Mouse (Mus musculus) monocyte, adult 5-6 weeks (primary cell): ENCODE data around the gene Gm10668. TPM values are rescaled to one million over a fixed set of nuclear protein-coding genes. Genes with fewer than 3 reads are reported as not detected.
"Not testable (repeated sequence)": the region's sequence is repeated elsewhere in the genome, so short reads cannot be mapped to it uniquely, and the experiment has no call there.

Source experiments
- ATAC-seq: fragments of 153-309, 156-312 bp; replicated peaks from 2 replicates; pipeline ENCODE4 v1.8.0; 2017; ENCODE audit warnings: mild to moderate bottlenecking; ENCODE audit not compliant: low TSS enrichment, insufficient number of reproducible peaks, severe bottlenecking, poor library complexity, low FRiP score
- total RNA-seq: library from RNA; stranded (forward); fragments of 200-1000, 200-491, 200-594 nt; gene quantifications from 3 replicates; pipeline ENCODE4 v1.2.3, GENCODE M21; 2017

Gene Gm10668
- total RNA-seq: not detected in 3 replicates

GRCm38 (mm10) chr7:20730524-20730923 is at the start of gene Gm10668:
Gene Gm10668 (minus strand): TSS chr7:20730624.
- not testable (repeated sequence) for ATAC-seq

- not testable (repeated sequence) for ATAC-seq
Measured at GRCm38 (mm10) chr7:20770885-20771284, 40.5 kb upstream of the Gm10668 start, which contains the start of gene Vmn1r112. Gene Vmn1r112 (plus strand): TSS chr7:20771185.

GRCm38 (mm10) chr7:20703116-20703515 is 27.3 kb downstream of the Gm10668 start, which contains the start of gene Vmn1r111:
Gene Vmn1r111 (minus strand): TSS chr7:20703216.
- ATAC-seq: not testable (repeated sequence)

Other genes starting within 250 kb of the Gm10668 start
- not detected in 3 replicates for gene Vmn1r103, start 220.1 kb downstream of the Gm10668 start, total RNA-seq
- not detected in 3 replicates for gene Vmn1r104, start 196.8 kb downstream of the Gm10668 start, total RNA-seq
- not detected in 3 replicates for gene Gm5726, start 184.9 kb downstream of the Gm10668 start, total RNA-seq
- not detected in 3 replicates for gene Gm4141, start 154.4 kb downstream of the Gm10668 start, total RNA-seq
- gene Gm4513, start 131.6 kb downstream of the Gm10668 start, total RNA-seq: not detected in 3 replicates
- gene Vmn1r107, start 61.7 kb downstream of the Gm10668 start, total RNA-seq: not detected in 3 replicates
- not detected in 3 replicates for gene Vmn1r111, start 27.4 kb downstream of the Gm10668 start, total RNA-seq
- not detected in 3 replicates for gene Vmn1r112, start 40.6 kb upstream of the Gm10668 start, total RNA-seq
- gene Vmn1r113, start 56.7 kb upstream of the Gm10668 start, total RNA-seq: not detected in 3 replicates
- not detected in 3 replicates for gene Vmn1r114, start 81.6 kb upstream of the Gm10668 start, total RNA-seq
- gene Vmn1r115, start 114.4 kb upstream of the Gm10668 start, total RNA-seq: not detected in 3 replicates
- not detected in 3 replicates for gene Vmn1r116, start 141.6 kb upstream of the Gm10668 start, total RNA-seq
- not detected in 3 replicates for gene Vmn1r117, start 153.5 kb upstream of the Gm10668 start, total RNA-seq
- gene Vmn1r118, start 181.7 kb upstream of the Gm10668 start, total RNA-seq: not detected in 3 replicates